Mouse (Mus musculus) testis, adult 2 months (tissue): ENCODE results near the gene Lmx1b.

Source experiments
- CTCF ChIP-seq: fragments of 200-500 bp; IDR thresholded peaks from 2 replicates; pipeline ENCODE4 v1.5.1; 2012; ENCODE audit warnings: low read depth, mild to moderate bottlenecking, inconsistent platforms, low read length, moderate library complexity; ENCODE audit not compliant: control insufficient read depth, insufficient read depth, insufficient replicate concordance
- POLR2A ChIP-seq: fragments of 200-500 bp; IDR thresholded peaks from 2 replicates; pipeline ENCODE4 v1.6.1; 2012; ENCODE audit warnings: low read depth, mild to moderate bottlenecking, inconsistent platforms, low read length, moderate library complexity; ENCODE audit not compliant: control insufficient read depth

DNA sequence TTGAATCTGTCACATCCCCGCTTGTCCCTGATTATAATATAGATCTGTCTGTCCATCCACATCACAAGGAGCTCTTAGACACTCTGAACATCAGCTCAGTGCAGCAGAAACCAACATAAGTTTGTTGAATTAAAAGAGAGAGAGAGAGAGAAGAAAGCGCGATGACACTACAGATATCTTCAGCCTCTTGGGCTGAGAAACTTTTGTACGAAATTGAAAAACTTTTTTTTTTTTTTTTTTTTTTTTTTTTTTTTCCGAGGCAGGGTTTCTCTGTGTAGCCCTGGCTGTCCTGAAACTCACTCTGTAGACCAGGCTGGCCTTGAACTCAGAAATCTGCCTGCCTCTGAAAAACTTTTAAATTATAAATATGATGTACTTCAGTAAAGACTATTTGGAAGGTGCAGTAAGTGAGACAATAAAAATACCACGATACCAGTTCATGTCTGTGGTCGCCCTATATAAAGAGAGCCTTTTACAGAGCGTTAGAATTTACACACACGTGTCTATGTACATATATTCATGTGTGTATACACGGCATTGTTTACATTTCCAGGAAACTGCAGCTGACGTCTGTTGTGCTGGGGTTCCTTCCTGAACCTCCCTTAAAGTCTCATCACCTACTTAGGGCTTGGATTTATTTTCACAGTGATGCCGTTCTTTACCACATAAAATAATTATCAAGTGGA lies 18.4 kb upstream of the Lmx1b start:
- TF ChIP-seq CTCF, result no peak
- no peak for TF ChIP-seq POLR2A
